Mouse (Mus musculus): ENCODE results near the gene Cxcl15.
"Not testable (repeated sequence)": the region's sequence is repeated elsewhere in the genome, so short reads cannot be mapped to it uniquely, and the experiment has no call there.

DNA sequence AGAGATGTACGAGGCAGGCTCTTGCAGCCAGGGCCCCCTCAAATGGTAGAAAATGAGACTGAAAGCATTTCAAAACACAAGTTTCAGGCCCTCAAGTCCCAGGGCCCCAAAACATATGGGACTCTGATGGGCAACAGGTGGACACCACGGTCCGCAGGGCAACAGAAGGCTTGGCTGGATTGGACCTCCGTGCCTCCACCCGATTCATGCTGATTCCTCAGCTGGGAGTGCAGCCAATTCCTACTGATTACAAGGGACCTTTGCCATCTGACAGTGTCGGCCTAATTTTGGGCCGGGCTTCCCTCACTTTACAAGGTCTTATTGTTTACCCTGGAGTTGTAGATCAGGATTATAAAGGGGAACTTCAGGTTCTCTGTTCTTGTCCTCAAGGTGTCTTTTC lies 55.8 kb downstream of the Cxcl15 start:
- not testable (repeated sequence) for TF ChIP-seq CTCF (IDR thresholded peaks at IDR 0.05; ENCODE audit: extremely low read depth, insufficient read depth, insufficient read length, insufficient replicate concordance); POLR2A (IDR thresholded peaks at IDR 0.05; ENCODE audit: low read depth, low read length)
